Mouse (Mus musculus): ENCODE measurements around the gene Pank2. TPM values are rescaled to one million over a fixed set of nuclear protein-coding genes. Genes with fewer than 3 reads are reported as not detected.
"Not testable (repeated sequence)": the region's sequence is repeated elsewhere in the genome, so short reads cannot be mapped to it uniquely, and the experiment has no call there.

The Pank2 gene
- polyA plus RNA-seq, 1 experiment from 2014 or later, result 33.6 TPM

DNA sequence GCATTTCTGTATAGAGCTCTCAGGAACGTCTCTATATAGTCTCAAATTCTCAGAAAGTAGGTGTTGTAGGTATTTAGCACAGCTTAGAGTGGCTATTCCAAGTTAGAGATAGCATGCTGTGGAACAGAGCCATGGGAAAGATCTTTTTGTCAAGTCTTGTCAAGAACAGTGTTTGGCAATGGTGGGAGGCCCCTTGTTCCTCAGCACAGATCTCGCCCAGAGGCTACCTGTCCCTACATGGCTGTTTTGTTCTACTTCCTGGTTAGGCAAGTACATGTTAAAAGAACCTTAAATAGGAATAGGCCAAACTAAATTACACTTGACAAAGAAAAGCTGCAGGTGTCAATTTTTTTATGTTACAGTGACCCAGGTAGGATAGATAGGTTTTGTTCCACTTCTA lies 38.2 kb downstream of the Pank2 start:
- H3K4me2 ChIP-seq, result no peak overlapping the region
- H3K4me1 ChIP-seq (ENCODE audit: control insufficient read depth, insufficient read depth, low read length), result no peaks in the 10 kb centered on the region
- 68% methylated on average over 2 of the region's 2 CpGs for WGBS (ENCODE audit: insufficient replicate concordance)
- no peak overlapping the region for H3K4me3 ChIP-seq (ENCODE audit: low read depth, low read length)
- no peak overlapping the region for H3K9ac ChIP-seq (ENCODE audit: low read depth, low read length)
- no peak for ATAC-seq (replicated peaks; ENCODE audit: insufficient number of reproducible peaks, low FRiP score, low TSS enrichment)
- H3K9me3 ChIP-seq (replicated peaks; ENCODE audit: control insufficient read depth, low read length), result no peaks in the 10 kb centered on the region
- no peaks in the 10 kb centered on the region for H3K27me3 ChIP-seq (ENCODE audit: control insufficient read depth, insufficient read depth, low read length)
- H3K27ac ChIP-seq (ENCODE audit: low read depth, low read length), result no peak overlapping the region
- peaks cover 26% of the 10 kb centered on the region for H3K36me3 ChIP-seq (ENCODE audit: control insufficient read depth, insufficient read depth, low read length)

DNA sequence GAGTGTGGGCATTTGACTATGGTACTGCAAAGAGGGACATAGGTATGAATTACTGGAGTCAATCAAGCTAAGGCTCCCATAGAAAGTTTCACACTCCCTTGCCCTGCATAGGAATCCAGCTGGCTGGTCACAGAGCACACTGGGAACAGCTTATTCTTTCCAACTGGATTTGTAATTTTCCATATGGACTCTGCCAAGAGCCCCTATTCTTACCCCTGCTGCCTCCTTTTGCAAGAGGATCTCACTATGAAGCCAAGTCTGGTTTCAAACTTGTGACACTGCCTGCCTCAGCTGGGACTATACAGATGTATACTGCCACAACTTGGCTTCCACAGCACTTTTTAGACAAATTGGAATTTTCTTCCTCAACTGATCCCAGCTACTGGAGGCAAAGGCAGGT lies 39.3 kb downstream of the Pank2 start:
- no peak overlapping the region for H3K9ac ChIP-seq (ENCODE audit: low read depth, low read length)
- no peak for ATAC-seq (replicated peaks; ENCODE audit: insufficient number of reproducible peaks, low FRiP score, low TSS enrichment)
- H3K36me3 ChIP-seq (ENCODE audit: control insufficient read depth, insufficient read depth, low read length), result peaks cover 17% of the 10 kb centered on the region
- no peaks in the 10 kb centered on the region for H3K27me3 ChIP-seq (ENCODE audit: control insufficient read depth, insufficient read depth, low read length)
- no peak overlapping the region for H3K4me2 ChIP-seq
- no peak overlapping the region for H3K27ac ChIP-seq (ENCODE audit: low read depth, low read length)
- no peak overlapping the region for H3K4me3 ChIP-seq (ENCODE audit: low read depth, low read length)
- H3K4me1 ChIP-seq (ENCODE audit: control insufficient read depth, insufficient read depth, low read length), result no peaks in the 10 kb centered on the region
- H3K9me3 ChIP-seq (replicated peaks; ENCODE audit: control insufficient read depth, low read length), result no peaks in the 10 kb centered on the region

DNA sequence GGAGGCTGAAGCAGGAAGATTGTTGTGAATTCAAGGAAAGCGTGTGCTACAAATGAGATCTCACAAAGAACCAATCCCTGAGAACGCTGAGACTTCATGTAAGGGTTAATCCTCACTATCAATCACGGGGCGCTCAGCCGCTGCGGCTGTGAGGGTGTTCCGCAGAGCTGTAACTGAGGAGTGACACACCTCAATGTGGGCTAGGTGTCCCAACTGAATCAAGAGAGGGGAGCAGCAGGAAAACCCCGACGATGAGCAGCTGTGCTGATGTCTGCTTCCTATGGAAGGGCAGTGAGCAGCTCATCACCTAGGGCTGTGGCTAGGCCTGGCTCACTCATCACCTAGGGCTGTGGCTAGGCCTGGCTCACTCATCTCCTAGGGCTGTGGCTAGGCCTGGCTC lies 42.2 kb downstream of the Pank2 start:
- no peaks in the 10 kb centered on the region for H3K4me1 ChIP-seq (ENCODE audit: control insufficient read depth, insufficient read depth, low read length)
- H3K36me3 ChIP-seq (ENCODE audit: control insufficient read depth, insufficient read depth, low read length), result peaks cover 9% of the 10 kb centered on the region; the same call in 1 of the 2 replicates
- no peak for ATAC-seq (replicated peaks; ENCODE audit: insufficient number of reproducible peaks, low FRiP score, low TSS enrichment)
- H3K9ac ChIP-seq (ENCODE audit: low read depth, low read length), result no peak overlapping the region
- no peaks in the 10 kb centered on the region for H3K9me3 ChIP-seq (replicated peaks; ENCODE audit: control insufficient read depth, low read length)
- no peak overlapping the region for H3K4me3 ChIP-seq (ENCODE audit: low read depth, low read length)
- H3K27ac ChIP-seq (ENCODE audit: low read depth, low read length), result no peak overlapping the region
- WGBS (ENCODE audit: insufficient replicate concordance), result 79% methylated on average over 9 of the region's 9 CpGs
- no peaks in the 10 kb centered on the region for H3K27me3 ChIP-seq (ENCODE audit: control insufficient read depth, insufficient read depth, low read length)
- H3K4me2 ChIP-seq, result no peak overlapping the region

DNA sequence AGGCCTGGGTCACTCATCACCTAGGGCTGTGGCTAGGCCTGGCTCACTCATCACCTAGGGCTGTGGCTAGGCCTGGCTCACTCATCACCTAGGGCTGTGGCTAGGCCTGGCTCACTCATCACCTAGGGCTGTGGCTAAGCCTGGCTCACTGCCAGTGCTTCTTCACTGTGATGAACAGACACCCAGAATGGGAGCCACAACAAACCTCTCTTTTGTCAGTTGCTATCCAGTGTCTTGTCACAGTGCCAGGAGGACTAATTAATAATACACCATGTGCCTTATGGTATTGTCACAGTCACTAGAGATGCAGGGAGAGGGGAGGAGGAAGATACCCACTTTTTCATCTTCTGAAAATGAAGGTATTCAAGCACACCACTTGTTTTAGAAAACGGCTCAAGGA lies 42.9 kb downstream of the Pank2 start:
- not testable (repeated sequence) for H3K9ac ChIP-seq (ENCODE audit: low read depth, low read length); H3K9me3 ChIP-seq (replicated peaks; ENCODE audit: control insufficient read depth, low read length); H3K36me3 ChIP-seq (ENCODE audit: control insufficient read depth, insufficient read depth, low read length); H3K4me1 ChIP-seq (ENCODE audit: control insufficient read depth, insufficient read depth, low read length); H3K27ac ChIP-seq (ENCODE audit: low read depth, low read length); H3K4me2 ChIP-seq; ATAC-seq (replicated peaks; ENCODE audit: insufficient number of reproducible peaks, low FRiP score, low TSS enrichment); H3K27me3 ChIP-seq (ENCODE audit: control insufficient read depth, insufficient read depth, low read length); H3K4me3 ChIP-seq (ENCODE audit: low read depth, low read length)
- WGBS (ENCODE audit: insufficient replicate concordance), result 73% methylated on average over 1 of the region's 1 CpGs

DNA sequence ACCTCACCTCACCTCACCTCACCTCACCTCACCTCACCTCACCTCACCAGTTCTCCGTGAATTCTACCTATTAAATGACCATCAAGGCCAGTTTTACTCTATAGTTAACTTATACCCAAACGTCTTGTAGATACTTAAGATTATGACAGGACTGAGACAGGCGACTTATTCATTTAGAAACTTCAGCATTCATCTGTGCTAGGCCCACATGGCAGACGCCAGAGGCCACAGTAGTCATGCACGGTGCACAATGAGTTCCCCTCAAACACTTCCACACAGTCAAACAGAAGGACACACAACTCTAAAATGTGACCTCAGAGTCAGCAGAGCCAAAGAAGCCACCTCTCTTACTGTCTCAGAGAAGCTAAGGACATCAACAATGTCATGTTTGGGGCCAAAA lies 45.1 kb downstream of the Pank2 start:
- Histone ChIP-seq H3K36me3 (ENCODE audit: control insufficient read depth, insufficient read depth, low read length) (peaks cover 9% of the 10 kb centered on the region; the same call in 1 of the 2 replicates), H3K9ac (ENCODE audit: low read depth, low read length) (no peak overlapping the region), H3K4me3 (ENCODE audit: low read depth, low read length) (no peak overlapping the region), H3K4me1 (ENCODE audit: control insufficient read depth, insufficient read depth, low read length) (no peaks in the 10 kb centered on the region), H3K27me3 (ENCODE audit: control insufficient read depth, insufficient read depth, low read length) (no peaks in the 10 kb centered on the region), H3K27ac (ENCODE audit: low read depth, low read length) (no peak overlapping the region), H3K4me2 (no peak overlapping the region), H3K9me3 (replicated peaks; ENCODE audit: control insufficient read depth, low read length) (no peaks in the 10 kb centered on the region)
- WGBS (ENCODE audit: insufficient replicate concordance), result 84% methylated on average over 5 of the region's 5 CpGs
- no peak for ATAC-seq (replicated peaks; ENCODE audit: insufficient number of reproducible peaks, low FRiP score, low TSS enrichment)

DNA sequence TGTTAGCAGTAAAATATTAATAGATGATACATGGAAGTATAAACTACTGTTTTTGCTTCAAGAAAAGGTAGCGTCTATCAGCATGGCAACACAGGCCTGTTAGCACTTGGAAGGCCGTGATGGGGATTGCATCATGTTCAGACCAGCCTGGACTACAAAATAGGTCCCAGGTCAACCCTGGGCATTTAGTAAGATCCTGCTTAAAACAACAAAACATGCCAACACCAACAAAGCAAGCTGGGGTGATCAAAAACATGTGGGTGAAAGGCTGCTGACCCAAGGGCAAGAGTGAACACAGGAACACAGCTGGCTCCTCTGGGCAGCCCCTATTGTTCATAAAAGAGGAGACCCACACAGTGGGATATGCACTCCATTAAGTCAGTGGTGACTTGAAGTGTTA lies 45.5 kb downstream of the Pank2 start:
- Histone ChIP-seq H3K27ac (ENCODE audit: low read depth, low read length) (no peak overlapping the region), H3K27me3 (ENCODE audit: control insufficient read depth, insufficient read depth, low read length) (no peaks in the 10 kb centered on the region), H3K9ac (ENCODE audit: low read depth, low read length) (no peak overlapping the region), H3K4me1 (ENCODE audit: control insufficient read depth, insufficient read depth, low read length) (no peaks in the 10 kb centered on the region), H3K4me3 (ENCODE audit: low read depth, low read length) (no peak overlapping the region), H3K9me3 (replicated peaks; ENCODE audit: control insufficient read depth, low read length) (no peaks in the 10 kb centered on the region), H3K36me3 (ENCODE audit: control insufficient read depth, insufficient read depth, low read length) (peaks cover 9% of the 10 kb centered on the region; the same call in 1 of the 2 replicates), H3K4me2 (no peak overlapping the region)
- ATAC-seq (replicated peaks; ENCODE audit: insufficient number of reproducible peaks, low FRiP score, low TSS enrichment), result no peak
- 83% methylated on average over 2 of the region's 2 CpGs for WGBS (ENCODE audit: insufficient replicate concordance)

DNA sequence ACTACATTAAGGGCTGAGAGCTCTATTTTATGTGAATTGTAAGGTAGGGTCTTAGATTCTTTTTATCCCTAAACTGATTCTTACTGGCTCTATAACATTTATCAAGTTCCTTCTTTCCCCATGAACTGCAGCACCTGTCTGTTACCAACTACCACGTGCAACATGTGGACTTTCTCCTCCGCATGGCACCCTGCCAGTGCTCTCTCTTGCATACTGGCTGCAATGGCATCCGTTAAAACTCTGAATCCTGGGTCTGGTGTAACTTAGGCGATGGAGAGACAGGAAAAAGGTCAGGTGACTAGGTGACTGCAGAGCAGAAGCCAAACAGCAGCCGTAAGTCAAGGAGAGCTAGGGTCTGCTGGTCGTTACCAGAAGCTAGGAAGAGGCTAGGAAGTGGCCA lies 47.0 kb downstream of the Pank2 start:
- Histone ChIP-seq H3K27ac (ENCODE audit: low read depth, low read length) (no peak overlapping the region), H3K4me2 (no peak overlapping the region), H3K27me3 (ENCODE audit: control insufficient read depth, insufficient read depth, low read length) (no peaks in the 10 kb centered on the region), H3K9me3 (replicated peaks; ENCODE audit: control insufficient read depth, low read length) (no peaks in the 10 kb centered on the region), H3K4me1 (ENCODE audit: control insufficient read depth, insufficient read depth, low read length) (no peaks in the 10 kb centered on the region), H3K4me3 (ENCODE audit: low read depth, low read length) (no peak overlapping the region), H3K9ac (ENCODE audit: low read depth, low read length) (no peak overlapping the region), H3K36me3 (ENCODE audit: control insufficient read depth, insufficient read depth, low read length) (0 out of 2 replicates have a peak, but pooled peaks cover under 1% of the 10 kb centered on the region)
- no peak for ATAC-seq (replicated peaks; ENCODE audit: insufficient number of reproducible peaks, low FRiP score, low TSS enrichment)
- 52% methylated on average over 6 of the region's 6 CpGs for WGBS (ENCODE audit: insufficient replicate concordance)

DNA sequence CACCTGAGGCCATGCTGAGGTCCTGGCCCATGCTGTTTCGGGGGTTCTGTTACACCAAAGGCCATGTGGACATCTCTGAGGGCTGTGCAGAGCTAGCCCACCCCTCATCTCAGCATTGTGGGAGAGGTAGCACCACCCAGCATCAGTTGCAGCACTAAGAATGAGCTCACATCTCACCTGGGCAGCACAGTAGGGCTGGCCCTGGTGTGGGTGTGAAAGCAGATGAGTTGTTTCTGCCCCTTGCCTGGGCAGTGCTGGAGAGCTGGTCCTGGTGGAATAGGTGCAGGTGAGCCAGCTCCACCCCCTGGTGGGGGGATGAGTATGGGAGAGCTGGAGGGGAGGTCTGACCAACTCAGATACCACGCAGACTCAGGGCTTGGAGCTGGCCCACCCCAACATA lies 53.9 kb downstream of the Pank2 start:
- 89% methylated on average over 2 of the region's 2 CpGs for WGBS (ENCODE audit: insufficient replicate concordance)

DNA sequence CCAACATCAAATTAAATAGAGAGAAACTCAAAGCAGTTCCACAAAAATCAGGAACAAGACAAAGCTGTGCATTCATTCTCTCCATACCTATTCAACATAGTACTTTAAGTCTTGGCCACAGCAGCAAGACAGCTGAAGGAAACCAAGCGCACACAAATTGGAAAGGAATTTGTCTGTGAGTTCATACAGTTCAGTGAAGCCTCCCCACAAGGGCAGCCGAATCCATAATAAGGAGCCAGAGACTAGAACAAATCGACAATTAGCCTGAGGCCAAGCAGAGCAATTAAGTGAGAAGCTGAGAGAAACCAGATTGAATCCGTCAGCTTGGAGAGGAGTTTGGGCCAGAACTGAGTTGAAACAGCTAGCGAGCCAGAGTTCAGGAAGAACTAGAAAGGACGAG lies 57.1 kb downstream of the Pank2 start:
- no peak overlapping the region for H3K27ac ChIP-seq (ENCODE audit: low read depth, low read length)
- no peak overlapping the region for H3K4me2 ChIP-seq
- no peaks in the 10 kb centered on the region for H3K4me1 ChIP-seq (ENCODE audit: control insufficient read depth, insufficient read depth, low read length)
- H3K4me3 ChIP-seq (ENCODE audit: low read depth, low read length), result no peak overlapping the region
- no peaks in the 10 kb centered on the region for H3K36me3 ChIP-seq (ENCODE audit: control insufficient read depth, insufficient read depth, low read length)
- no peak overlapping the region for H3K9ac ChIP-seq (ENCODE audit: low read depth, low read length)
- 84% methylated on average over 6 of the region's 6 CpGs for WGBS (ENCODE audit: insufficient replicate concordance)
- ATAC-seq (replicated peaks; ENCODE audit: insufficient number of reproducible peaks, low FRiP score, low TSS enrichment), result no peak
- H3K9me3 ChIP-seq (replicated peaks; ENCODE audit: control insufficient read depth, low read length), result peaks cover 2% of the 10 kb centered on the region; the same call in 1 of the 2 replicates
- H3K27me3 ChIP-seq (ENCODE audit: control insufficient read depth, insufficient read depth, low read length), result no peaks in the 10 kb centered on the region

More for the DNA sequence above, 53.9 kb downstream of the Pank2 start:
- H3K36me3 ChIP-seq (ENCODE audit: control insufficient read depth, insufficient read depth, low read length), result no peaks in the 10 kb centered on the region
- no peak for ATAC-seq (replicated peaks; ENCODE audit: insufficient number of reproducible peaks, low FRiP score, low TSS enrichment)
- peaks cover 2% of the 10 kb centered on the region; the same call in 1 of the 2 replicates for H3K9me3 ChIP-seq (replicated peaks; ENCODE audit: control insufficient read depth, low read length)
- no peak overlapping the region for H3K4me2 ChIP-seq
- H3K4me3 ChIP-seq (ENCODE audit: low read depth, low read length), result no peak overlapping the region
- no peak overlapping the region for H3K27ac ChIP-seq (ENCODE audit: low read depth, low read length)
- no peaks in the 10 kb centered on the region for H3K27me3 ChIP-seq (ENCODE audit: control insufficient read depth, insufficient read depth, low read length)
- H3K4me1 ChIP-seq (ENCODE audit: control insufficient read depth, insufficient read depth, low read length), result no peaks in the 10 kb centered on the region
- H3K9ac ChIP-seq (ENCODE audit: low read depth, low read length), result no peak overlapping the region
